Mouse (Mus musculus): ENCODE measurements around the gene Psmb9.
"Not testable (repeated sequence)": the region's sequence is repeated elsewhere in the genome, so short reads cannot be mapped to it uniquely, and the experiment has no call there.

- TF ChIP-seq GATA1 (IDR thresholded peaks at IDR 0.05; ENCODE audit: borderline replicate concordance, low read length); FLI1 (IDR thresholded peaks at IDR 0.05; ENCODE audit: low read length): not testable (repeated sequence)
These were observed 43.3 kb downstream of the Psmb9 start for GRCm38 (mm10) chr17:34144221-34144620.
